Mouse (Mus musculus) embryonic facial prominence, embryonic 15.5 days (tissue): Measurements from ENCODE around the gene Ciart. TPM values are rescaled to one million over a fixed set of nuclear protein-coding genes. Genes with fewer than 3 reads are reported as not detected.
A peak's percentile ranks its signal among the peaks of the same experiment; 100 is the strongest.

Experiments
- ATAC-seq: fragments of 200-750 bp; cut with Nextera tagmentation; 2 replicates; pipeline ENCODE4 v1.8.0; 2017; ENCODE audit warnings: low read depth, moderate TSS enrichment; ENCODE audit not compliant: insufficient number of reproducible peaks, low FRiP score, low TSS enrichment
- H3K27ac ChIP-seq: fragments of 300-500 bp; sonication (generic); replicated peaks from 2 replicates; pipeline ENCODE4 v1.5.1; 2015; ENCODE audit warnings: mild to moderate bottlenecking, inconsistent platforms
- H3K27me3 ChIP-seq: fragments of 300-500 bp; sonication (generic); 2 replicates; pipeline ENCODE4 v1.6.1; 2015; ENCODE audit warnings: inconsistent platforms
- H3K36me3 ChIP-seq: fragments of 300-500 bp; sonication (generic); 2 replicates; pipeline ENCODE4 v1.6.1; 2015; ENCODE audit warnings: mild to moderate bottlenecking, inconsistent platforms
- H3K4me1 ChIP-seq: fragments of 300-500 bp; sonication (generic); 2 replicates; pipeline ENCODE4 v1.6.1; 2015; ENCODE audit warnings: inconsistent platforms
- H3K4me2 ChIP-seq: fragments of 300-500 bp; sonication (generic); replicated peaks from 2 replicates; pipeline ENCODE4 v1.6.1; 2015; ENCODE audit warnings: mild to moderate bottlenecking, inconsistent platforms
- H3K4me3 ChIP-seq: fragments of 300-500 bp; sonication (generic); replicated peaks from 2 replicates; pipeline ENCODE4 v1.5.1; 2015; ENCODE audit warnings: mild to moderate bottlenecking, inconsistent platforms
- H3K9ac ChIP-seq: fragments of 300-500 bp; sonication (generic); 2 replicates; pipeline ENCODE4 v1.6.1; 2015; ENCODE audit warnings: inconsistent platforms
- H3K9me3 ChIP-seq: fragments of 300-500 bp; sonication (generic); replicated peaks from 2 replicates; pipeline ENCODE4 v1.6.1; 2016; ENCODE audit warnings: inconsistent platforms
- WGBS: fragments of 180-500 bp; shearing (Covaris S2); methylation state at CpG from one replicate; pipeline ENCODE4 v1.1.7; 2015; 5-methylcytosine and 5-hydroxymethylcytosine counted together
- polyA plus RNA-seq: library from polyadenylated mRNA; unstranded; fragments of >200 nt; fragmentation: Nextera tagmentation; extraction: Ambion mirVana; gene quantifications from 2 replicates; pipeline ENCODE4 v1.2.1, GENCODE M21; 2015

Gene Ciart
- polyA plus RNA-seq, 1 experiment from 2014 or later: 8.2 TPM

DNA sequence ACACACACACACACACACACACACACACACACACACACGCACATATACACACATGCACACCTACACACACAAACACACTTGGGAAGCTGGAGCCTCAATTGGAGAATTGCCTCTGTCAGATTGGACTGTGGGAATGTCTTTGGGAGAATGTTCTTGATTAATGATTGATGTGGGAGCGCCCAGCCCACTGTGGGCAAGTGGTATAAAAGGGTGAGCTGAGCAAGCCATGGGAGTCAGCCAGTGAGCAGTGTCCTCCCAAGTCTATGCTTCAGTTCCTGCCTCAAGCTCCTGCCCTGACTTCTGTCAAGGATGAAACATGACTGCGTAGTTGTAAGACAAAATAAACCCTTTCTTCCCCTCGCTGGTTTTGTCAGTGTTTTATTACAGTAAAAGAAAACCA is 5.5 kb upstream of the Ciart start:
- no peaks in the 10 kb centered on the region for H3K9me3 ChIP-seq
- 83% methylated on average over 4 of the region's 4 CpGs for WGBS
- ATAC-seq: no peak

DNA sequence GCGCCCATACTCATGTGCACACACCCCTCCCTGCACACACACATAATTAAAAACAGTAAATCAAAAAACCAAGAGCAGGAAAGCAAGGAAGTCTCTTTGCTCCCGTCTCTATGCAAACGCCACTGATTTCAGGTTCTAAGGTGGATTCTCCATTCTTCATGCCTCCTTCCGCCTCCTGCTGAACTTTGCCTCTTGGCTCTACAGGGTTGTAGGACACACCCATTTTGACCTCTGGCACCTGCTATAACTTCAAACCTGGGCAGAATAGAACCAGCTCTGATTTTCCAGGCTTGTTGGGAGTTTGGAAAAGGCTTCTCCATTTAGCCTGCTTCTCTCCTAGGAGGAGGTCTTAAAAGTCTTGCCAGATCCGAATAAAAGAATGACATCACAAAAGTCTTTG is 2.3 kb upstream of the Ciart start:
- no peaks in the 10 kb centered on the region for H3K9me3 ChIP-seq
- H3K27me3 ChIP-seq: no peaks in the 10 kb centered on the region
- H3K4me1 ChIP-seq: peaks cover 17% of the 10 kb centered on the region
- H3K4me3 ChIP-seq: no peak overlapping the region
- H3K36me3 ChIP-seq: 0 out of 2 replicates have a peak, but pooled peaks cover 3% of the 10 kb centered on the region
- no peak overlapping the region for H3K27ac ChIP-seq
- H3K9ac ChIP-seq: no peak overlapping the region
- 64% methylated on average over 5 of the region's 5 CpGs for WGBS
- no peak for ATAC-seq
- H3K4me2 ChIP-seq: no peak overlapping the region

More for the DNA sequence above, 5.5 kb upstream of the Ciart start:
- no peak overlapping the region for H3K4me2 ChIP-seq
- H3K36me3 ChIP-seq: 0 out of 2 replicates have a peak, but pooled peaks cover 3% of the 10 kb centered on the region
- no peaks in the 10 kb centered on the region for H3K27me3 ChIP-seq
- no peak overlapping the region for H3K9ac ChIP-seq
- H3K4me3 ChIP-seq: no peak overlapping the region
- peaks cover 30% of the 10 kb centered on the region for H3K4me1 ChIP-seq
- no peak overlapping the region for H3K27ac ChIP-seq

DNA sequence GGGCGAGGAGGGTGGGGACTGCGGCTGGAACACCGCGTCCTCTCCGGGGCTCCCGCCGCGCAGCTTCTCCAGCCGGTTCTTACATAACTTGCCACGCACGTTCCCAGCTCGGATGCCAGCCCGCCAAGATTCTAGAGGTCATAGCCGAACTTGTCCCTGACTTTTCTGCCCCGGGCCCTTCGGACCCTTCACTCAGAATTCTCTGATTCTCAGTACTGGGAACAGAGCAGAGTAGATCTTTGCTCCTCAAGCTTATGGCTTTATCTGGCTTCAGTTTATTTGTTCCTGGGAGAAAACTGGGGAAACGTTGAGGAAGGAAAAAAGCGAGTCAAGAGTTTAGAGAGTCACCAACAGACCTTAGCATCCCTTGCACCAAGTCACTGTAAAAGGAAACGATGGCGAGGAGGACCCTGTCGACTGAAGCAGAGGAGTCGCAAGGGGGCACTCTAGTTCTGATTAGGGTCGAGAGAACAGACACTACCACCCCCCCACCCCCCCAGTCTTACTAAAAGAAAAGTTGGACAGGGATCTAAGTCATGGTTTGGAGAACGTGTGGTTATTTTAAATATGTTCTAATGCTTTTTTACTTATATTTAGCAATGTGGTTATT is 870 bp upstream of the Ciart start:
- Histone ChIP-seq H3K4me3 (peak overlapping the region; percentile 47), H3K4me2 (peak overlapping the region; percentile 100), H3K27ac (0 out of 2 replicates have a peak overlapping the region, but pooled peaks have one; percentile 48), H3K27me3 (no peaks in the 10 kb centered on the region), H3K4me1 (peaks cover 17% of the 10 kb centered on the region), H3K9ac (no peak overlapping the region), H3K36me3 (0 out of 2 replicates have a peak, but pooled peaks cover 3% of the 10 kb centered on the region), H3K9me3 (no peaks in the 10 kb centered on the region)
- 1% methylated on average over 24 of the region's 24 CpGs for WGBS
- no peak for ATAC-seq

GRCm38 (mm10) chr3:95879063-95879462 is 3.0 kb downstream of the Ciart start:
- Histone ChIP-seq H3K9me3 (no peaks in the 10 kb centered on the region), H3K4me3 (no peak overlapping the region), H3K4me1 (peaks cover 17% of the 10 kb centered on the region), H3K9ac (no peak overlapping the region), H3K27me3 (no peaks in the 10 kb centered on the region), H3K27ac (no peak overlapping the region), H3K4me2 (no peak overlapping the region), H3K36me3 (no peaks in the 10 kb centered on the region)
- 84% methylated on average over 4 of the region's 4 CpGs for WGBS
- ATAC-seq: no peak

GRCm38 (mm10) chr3:95872048-95872447 is 10.0 kb downstream of the Ciart start:
- H3K36me3 ChIP-seq: peaks cover 12% of the 10 kb centered on the region
- H3K9me3 ChIP-seq: no peaks in the 10 kb centered on the region
- peaks cover 14% of the 10 kb centered on the region for H3K4me1 ChIP-seq
- 69% methylated on average over 7 of the region's 7 CpGs for WGBS
- H3K9ac ChIP-seq: peak overlapping the region; percentile 26
- no peaks in the 10 kb centered on the region for H3K27me3 ChIP-seq
- H3K27ac ChIP-seq: no peak overlapping the region
- no peak for ATAC-seq
- peak overlapping the region; percentile 60 for H3K4me2 ChIP-seq
- peak overlapping the region; percentile 68 for H3K4me3 ChIP-seq

GRCm38 (mm10) chr3:95871392-95871867 is 10.6 kb downstream of the Ciart start, which contains the start of gene Mrps21:
Gene Mrps21, minus strand, starts transcription at chr3:95871519.
- peak within 1 kb of the TSS; percentile 68 for H3K4me3 ChIP-seq
- peaks cover 14% of the 10 kb centered on the region for H3K4me1 ChIP-seq
- H3K27me3 ChIP-seq: no peaks in the 10 kb centered on the region
- WGBS: 0% methylated on average over 33 of the region's 33 CpGs
- no peaks in the 10 kb centered on the region for H3K9me3 ChIP-seq
- H3K4me2 ChIP-seq: peak within 1 kb of the TSS; percentile 60
- peaks cover 15% of the 10 kb centered on the region for H3K36me3 ChIP-seq
- peak; percentile 88 for ATAC-seq
- peak within 1 kb of the TSS; percentile 72 for H3K9ac ChIP-seq
- peak within 1 kb of the TSS; percentile 92 for H3K27ac ChIP-seq

DNA sequence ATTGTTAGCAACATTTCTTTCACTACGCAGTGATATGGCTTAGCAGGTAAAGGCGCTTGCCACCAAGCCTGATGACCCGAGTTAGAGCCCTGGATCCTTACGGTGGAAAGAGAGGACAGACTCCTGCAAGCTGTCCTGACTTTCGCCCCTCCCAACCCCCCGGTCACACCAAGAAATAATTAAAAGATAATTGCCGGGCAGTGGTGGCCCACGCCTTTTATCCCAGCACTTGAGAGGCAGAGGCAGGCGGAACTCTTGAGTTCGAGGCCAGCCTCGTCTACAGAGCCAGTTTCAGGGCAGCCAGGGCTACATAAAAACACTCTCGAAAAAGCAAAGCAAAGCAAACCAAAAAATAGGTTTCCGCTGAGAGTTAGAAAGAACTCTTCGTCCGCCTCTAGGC is 11.1 kb downstream of the Ciart start:
- WGBS: 5% methylated on average over 15 of the region's 15 CpGs

GRCm38 (mm10) chr3:95867408-95867807 is 14.6 kb downstream of the Ciart start:
- peaks cover 13% of the 10 kb centered on the region for H3K4me1 ChIP-seq
- H3K9ac ChIP-seq: no peak overlapping the region
- no peak overlapping the region for H3K4me3 ChIP-seq
- H3K27ac ChIP-seq: no peak overlapping the region
- WGBS: 90% methylated on average over 2 of the region's 2 CpGs
- no peaks in the 10 kb centered on the region for H3K27me3 ChIP-seq
- ATAC-seq: no peak
- H3K4me2 ChIP-seq: no peak overlapping the region
- peaks cover 36% of the 10 kb centered on the region for H3K36me3 ChIP-seq
- H3K9me3 ChIP-seq: no peaks in the 10 kb centered on the region

More for the DNA sequence above, 11.1 kb downstream of the Ciart start:
- peak; percentile 9; the same call in 1 of the 2 replicates for ATAC-seq
- H3K9me3 ChIP-seq: no peaks in the 10 kb centered on the region
- H3K4me2 ChIP-seq: peak overlapping the region; percentile 60
- peak overlapping the region; percentile 68 for H3K4me3 ChIP-seq
- peaks cover 14% of the 10 kb centered on the region for H3K4me1 ChIP-seq
- H3K27ac ChIP-seq: peak overlapping the region; percentile 92
- peaks cover 15% of the 10 kb centered on the region for H3K36me3 ChIP-seq
- H3K9ac ChIP-seq: peak overlapping the region; percentile 72
- H3K27me3 ChIP-seq: no peaks in the 10 kb centered on the region

- no peak overlapping the region for H3K4me2 ChIP-seq
- WGBS: 85% methylated on average over 5 of the region's 5 CpGs
- H3K9me3 ChIP-seq: no peaks in the 10 kb centered on the region
- peaks cover 36% of the 10 kb centered on the region for H3K36me3 ChIP-seq
- H3K4me3 ChIP-seq: no peak overlapping the region
- no peak overlapping the region for H3K9ac ChIP-seq
- H3K27ac ChIP-seq: no peak overlapping the region
- ATAC-seq: no peak
- H3K27me3 ChIP-seq: no peaks in the 10 kb centered on the region
- H3K4me1 ChIP-seq: peaks cover 8% of the 10 kb centered on the region; the same call in 1 of the 2 replicates
Measured at GRCm38 (mm10) chr3:95866071-95866470, 16.0 kb downstream of the Ciart start.

- Histone ChIP-seq H3K4me3 (no peak overlapping the region), H3K4me2 (no peak overlapping the region), H3K9me3 (no peaks in the 10 kb centered on the region), H3K9ac (no peak overlapping the region), H3K27ac (no peak overlapping the region), H3K27me3 (no peaks in the 10 kb centered on the region), H3K4me1 (peaks cover 5% of the 10 kb centered on the region; the same call in 1 of the 2 replicates), H3K36me3 (peaks cover 36% of the 10 kb centered on the region)
- WGBS: 90% methylated on average over 20 of the region's 20 CpGs
- no peak for ATAC-seq
Measured at GRCm38 (mm10) chr3:95865571-95865970, 16.5 kb downstream of the Ciart start.

GRCm38 (mm10) chr3:95865050-95865449 is 17.0 kb downstream of the Ciart start:
- H3K9ac ChIP-seq: no peak overlapping the region
- ATAC-seq: no peak
- no peak overlapping the region for H3K4me3 ChIP-seq
- peaks cover 36% of the 10 kb centered on the region for H3K36me3 ChIP-seq
- no peaks in the 10 kb centered on the region for H3K27me3 ChIP-seq
- no peak overlapping the region for H3K4me2 ChIP-seq
- no peaks in the 10 kb centered on the region; the same call in 1 of the 2 replicates for H3K4me1 ChIP-seq
- no peak overlapping the region for H3K27ac ChIP-seq
- 92% methylated on average over 5 of the region's 5 CpGs for WGBS
- no peaks in the 10 kb centered on the region for H3K9me3 ChIP-seq
